Mouse (Mus musculus) liver, embryonic 11.5 days (tissue): Measurements from ENCODE around the gene Ece1. TPM values are rescaled to one million over a fixed set of nuclear protein-coding genes. Genes with fewer than 3 reads are reported as not detected.

ENCODE experiments used
- ATAC-seq: fragments of 200-750 bp; cut with Nextera tagmentation; replicated peaks from 2 replicates; pipeline ENCODE4 v1.8.0; 2017; ENCODE audit warnings: moderate number of reproducible peaks, mild to moderate bottlenecking, moderate TSS enrichment, moderate library complexity; ENCODE audit not compliant: low FRiP score
- DNase-seq: peaks from one replicate; pipeline ENCODE4 v3.0.0-alpha.2; 2017; ENCODE audit warnings: low spot score
- H3K27ac ChIP-seq: fragments of 300-500 bp; sonication (generic); 2 replicates; pipeline ENCODE4 v1.5.1; 2014; ENCODE audit warnings: mild to moderate bottlenecking, low read depth, low read length, control low read depth
- H3K27me3 ChIP-seq: fragments of 300-500 bp; sonication (generic); replicated peaks from 2 replicates; pipeline ENCODE4 v1.6.1; 2014; ENCODE audit warnings: low read length, mixed read lengths; ENCODE audit not compliant: control insufficient read depth, insufficient read depth
- H3K36me3 ChIP-seq: fragments of 300-500 bp; sonication (generic); 2 replicates; pipeline ENCODE4 v1.6.1; 2014; ENCODE audit warnings: mild to moderate bottlenecking, low read length, moderate library complexity, mixed read lengths; ENCODE audit not compliant: control insufficient read depth, insufficient read depth
- H3K4me1 ChIP-seq: fragments of 300-500 bp; sonication (generic); replicated peaks from 2 replicates; pipeline ENCODE4 v1.6.1; 2014; ENCODE audit warnings: low read length, mixed read lengths; ENCODE audit not compliant: control insufficient read depth, insufficient read depth
- H3K4me2 ChIP-seq: fragments of 300-500 bp; sonication (generic); 2 replicates; pipeline ENCODE4 v1.6.1; 2014; ENCODE audit warnings: mild to moderate bottlenecking, control low read depth, moderate library complexity
- H3K4me3 ChIP-seq: fragments of 300-500 bp; sonication (generic); 2 replicates; pipeline ENCODE4 v1.5.1; 2014; ENCODE audit warnings: low read depth, low read length, control low read depth
- H3K9ac ChIP-seq: fragments of 300-500 bp; sonication (generic); 2 replicates; pipeline ENCODE4 v1.6.1; 2014; ENCODE audit warnings: low read depth, low read length, control low read depth
- H3K9me3 ChIP-seq: fragments of 300-500 bp; sonication (generic); 2 replicates; pipeline ENCODE4 v1.6.1; 2016; ENCODE audit warnings: low read length, inconsistent platforms, mixed read lengths; ENCODE audit not compliant: control insufficient read depth
- WGBS: fragments of 180-500 bp; shearing (Covaris S2); extraction: QIAGEN DNeasy Blood & Tissue Kit; methylation state at CpG from one replicate; pipeline ENCODE4 v1.1.7; 2014; 5-methylcytosine and 5-hydroxymethylcytosine counted together
- polyA plus RNA-seq: library from polyadenylated mRNA; unstranded; fragments of >200 nt; fragmentation: Nextera tagmentation; extraction: Ambion mirVana; gene quantifications from 2 replicates; pipeline ENCODE4 v1.2.1, GENCODE M21; 2014

The Ece1 gene
- polyA plus RNA-seq, 1 experiment from 2014 or later = 51.9 TPM

DNA sequence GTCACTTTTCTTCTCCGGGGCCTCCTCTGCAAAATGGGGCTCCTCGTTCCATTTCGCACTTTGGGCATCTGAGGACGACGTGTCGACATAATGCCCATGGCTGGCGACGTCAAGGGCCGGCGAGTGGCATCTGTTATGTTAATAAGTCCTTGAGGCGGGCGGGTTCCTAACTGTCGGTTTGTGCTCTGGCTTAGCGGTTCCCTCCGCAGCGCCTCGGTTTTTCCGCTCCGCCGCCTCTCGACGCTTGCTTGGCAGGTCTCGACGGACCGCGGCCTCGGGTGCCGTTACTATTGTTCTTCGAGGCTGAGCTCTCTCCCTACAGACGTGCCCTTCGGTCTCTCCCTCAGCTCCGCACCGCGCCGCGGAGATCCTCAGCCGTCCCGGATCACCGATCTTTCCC lies 130.9 kb downstream of the Ece1 start, which contains the start of gene Eif4g3:
Eif4g3 (plus strand) TSS at position 133 of the 400 bp plus-strand sequence.
- DNase-seq (no peak), ATAC-seq (peak; percentile 58; the same call in 1 of the 2 replicates)
- H3K27ac ChIP-seq = peak within 1 kb of the TSS; percentile 88
- peaks cover 12% of the 10 kb centered on the region for H3K27me3 ChIP-seq
- H3K36me3 ChIP-seq = peaks cover 9% of the 10 kb centered on the region; the same call in 1 of the 2 replicates
- H3K4me3 ChIP-seq = peak within 1 kb of the TSS; percentile 99
- H3K9me3 ChIP-seq = no peaks in the 10 kb centered on the region
- H3K4me2 ChIP-seq = peak within 1 kb of the TSS; percentile 91
- H3K9ac ChIP-seq = peak within 1 kb of the TSS; percentile 99
- 4% methylated on average over 39 of the region's 39 CpGs for WGBS
- H3K4me1 ChIP-seq = peaks cover 19% of the 10 kb centered on the region

DNA sequence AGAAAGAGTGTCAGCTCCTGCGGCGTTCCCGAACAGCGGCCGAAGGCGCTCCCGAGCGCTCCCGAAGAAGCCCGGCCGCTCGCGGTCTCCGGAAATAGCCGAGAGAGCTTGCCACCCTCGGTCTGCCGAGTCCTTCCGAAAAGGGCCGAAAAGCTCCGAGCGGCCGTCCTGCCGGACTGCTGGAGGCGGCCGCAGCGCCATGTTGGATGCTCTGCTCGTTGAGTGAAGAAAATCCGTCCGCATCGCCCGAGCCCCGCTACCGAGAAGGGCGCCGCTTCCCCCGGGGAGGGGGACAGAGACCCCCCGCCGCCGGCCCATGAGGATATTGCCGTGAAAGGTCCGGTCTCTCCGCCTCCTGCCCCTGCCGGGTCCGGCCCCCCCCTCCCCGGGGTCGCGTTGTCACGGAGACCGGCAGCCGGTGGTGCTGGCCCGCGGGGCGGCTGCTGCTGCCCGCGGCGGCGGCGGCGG lies 131.3 kb downstream of the Ece1 start:
- WGBS = under 1% methylated on average over 47 of the region's 59 CpGs
- Histone ChIP-seq H3K27ac (peak overlapping the region; percentile 88), H3K9me3 (no peaks in the 10 kb centered on the region), H3K36me3 (peaks cover 13% of the 10 kb centered on the region), H3K9ac (peak overlapping the region; percentile 99), H3K4me3 (peak overlapping the region; percentile 99), H3K4me2 (peak overlapping the region; percentile 91), H3K4me1 (peaks cover 19% of the 10 kb centered on the region), H3K27me3 (peaks cover 12% of the 10 kb centered on the region)
- DNase-seq (peak; percentile 95), ATAC-seq (peak; percentile 93)

DNA sequence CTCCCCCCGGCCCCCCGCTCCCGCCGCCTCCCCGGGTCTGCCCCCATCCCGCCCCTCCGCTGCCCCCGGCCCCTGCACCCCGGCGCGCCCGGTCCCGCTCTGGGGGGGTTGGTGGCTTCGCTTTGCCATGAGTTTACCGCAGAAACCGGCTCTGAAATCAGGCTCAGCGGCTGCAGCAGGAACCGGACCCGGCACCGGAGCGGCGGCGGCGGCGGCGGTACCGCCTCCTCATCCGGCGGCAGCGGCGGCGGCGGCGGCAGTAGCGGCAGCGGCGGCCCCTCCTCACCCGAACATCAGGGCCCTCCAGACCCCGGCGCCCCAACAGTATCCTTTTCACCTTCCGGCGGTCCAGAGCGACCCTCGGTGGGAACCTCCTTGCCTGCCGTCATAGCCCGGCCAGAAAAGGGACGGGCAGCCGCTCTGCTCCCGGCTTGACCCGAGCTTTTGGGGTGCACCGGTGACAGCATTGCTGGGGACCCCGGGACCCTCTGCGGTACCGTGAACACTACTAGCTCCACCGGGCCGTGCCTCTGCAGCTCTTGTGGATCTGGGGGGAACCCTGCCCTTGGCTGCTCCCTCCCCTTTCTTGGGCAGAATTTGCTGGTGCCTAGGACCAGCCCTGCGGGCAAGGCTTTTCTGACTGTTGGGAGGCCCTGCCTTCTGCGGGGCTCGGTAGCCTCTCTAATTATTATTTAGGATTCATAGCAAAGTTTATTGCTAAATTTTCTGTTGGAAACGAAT lies 132.0 kb downstream of the Ece1 start:
- H3K27me3 ChIP-seq = peaks cover 9% of the 10 kb centered on the region
- H3K4me1 ChIP-seq = peaks cover 19% of the 10 kb centered on the region
- H3K27ac ChIP-seq = peak overlapping the region; percentile 88
- WGBS = under 1% methylated on average over 43 of the region's 60 CpGs
- peak overlapping the region; percentile 91 for H3K4me2 ChIP-seq
- ATAC-seq (peak; percentile 48), DNase-seq (peak; percentile 65)
- H3K36me3 ChIP-seq = peaks cover 20% of the 10 kb centered on the region
- peak overlapping the region; percentile 99 for H3K4me3 ChIP-seq
- H3K9ac ChIP-seq = peak overlapping the region; percentile 99
- no peaks in the 10 kb centered on the region for H3K9me3 ChIP-seq

DNA sequence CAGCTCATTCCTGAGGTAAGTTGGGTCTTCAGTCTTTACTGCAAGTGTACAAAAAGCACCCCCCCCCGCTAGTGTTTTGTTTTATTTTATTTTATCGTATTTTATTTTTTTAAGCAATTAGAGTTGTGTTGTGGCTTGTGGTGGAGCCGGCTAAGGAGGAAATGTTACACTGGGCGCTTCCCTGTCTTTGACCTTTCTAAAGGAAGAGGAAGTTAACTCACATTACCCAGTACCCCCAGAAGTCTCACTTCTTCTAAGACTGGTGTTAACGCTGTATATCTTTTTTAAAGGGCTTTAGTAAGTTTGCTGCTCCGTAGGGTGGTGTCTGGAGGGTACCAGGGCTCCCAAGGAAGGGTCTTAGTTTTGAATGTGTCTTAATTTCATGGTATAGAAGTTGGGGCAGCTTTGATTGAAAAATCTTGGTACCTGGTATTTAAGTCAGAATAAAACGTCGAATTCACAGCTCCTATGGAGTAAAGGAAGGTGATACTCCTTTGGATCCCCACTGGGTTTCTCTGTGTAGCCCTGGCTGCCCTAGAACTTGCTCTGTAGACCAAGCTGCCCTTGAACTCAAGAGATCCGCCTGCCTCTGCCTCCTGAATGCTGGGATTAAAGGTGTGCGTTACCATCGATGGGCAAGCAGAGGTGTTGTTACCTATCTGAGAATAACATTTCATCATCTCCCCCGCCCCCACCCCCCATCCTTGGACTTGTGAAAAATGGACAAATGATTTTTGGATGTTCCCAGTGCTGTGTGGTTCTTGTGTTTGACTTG lies 132.7 kb downstream of the Ece1 start:
- DNase-seq = no peak
- peak overlapping the region; percentile 88 for H3K27ac ChIP-seq
- H3K36me3 ChIP-seq = peaks cover 22% of the 10 kb centered on the region
- peaks cover 9% of the 10 kb centered on the region for H3K27me3 ChIP-seq
- H3K4me2 ChIP-seq = peak overlapping the region; percentile 91
- ATAC-seq = no peak
- peaks cover 19% of the 10 kb centered on the region for H3K4me1 ChIP-seq
- H3K9me3 ChIP-seq = no peaks in the 10 kb centered on the region
- H3K4me3 ChIP-seq = peak overlapping the region; percentile 99
- peak overlapping the region; percentile 99 for H3K9ac ChIP-seq
- 36% methylated on average over 12 of the region's 12 CpGs for WGBS

DNA sequence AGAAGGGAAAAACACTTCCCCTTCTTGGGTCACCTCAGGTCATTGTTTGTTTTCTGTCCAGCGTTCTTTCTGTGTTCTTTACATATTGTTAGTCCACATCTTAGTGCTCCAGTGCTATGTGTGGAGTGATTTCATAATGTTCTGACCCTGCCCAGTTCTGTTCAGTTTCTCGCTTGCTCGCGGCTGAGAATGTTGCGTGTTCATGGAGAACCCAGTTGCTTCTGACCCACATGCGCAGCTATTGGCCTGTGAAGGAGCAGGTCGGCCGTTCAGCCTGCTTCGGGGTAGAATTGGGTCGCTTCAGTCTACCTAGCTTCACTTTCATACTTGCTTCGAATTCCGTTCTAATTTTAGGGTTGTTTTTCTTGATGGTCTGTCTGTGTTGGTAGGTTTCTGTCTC lies 133.4 kb downstream of the Ece1 start:
- DNase-seq (no peak), ATAC-seq (no peak)
- Histone ChIP-seq H3K36me3 (peaks cover 22% of the 10 kb centered on the region), H3K9me3 (no peaks in the 10 kb centered on the region), H3K4me2 (peak overlapping the region; percentile 91), H3K4me3 (peak overlapping the region; percentile 99), H3K27me3 (peaks cover 9% of the 10 kb centered on the region), H3K9ac (no peak overlapping the region; the same call in 1 of the 2 replicates), H3K27ac (no peak overlapping the region), H3K4me1 (peaks cover 19% of the 10 kb centered on the region)
- WGBS = 83% methylated on average over 12 of the region's 12 CpGs

DNA sequence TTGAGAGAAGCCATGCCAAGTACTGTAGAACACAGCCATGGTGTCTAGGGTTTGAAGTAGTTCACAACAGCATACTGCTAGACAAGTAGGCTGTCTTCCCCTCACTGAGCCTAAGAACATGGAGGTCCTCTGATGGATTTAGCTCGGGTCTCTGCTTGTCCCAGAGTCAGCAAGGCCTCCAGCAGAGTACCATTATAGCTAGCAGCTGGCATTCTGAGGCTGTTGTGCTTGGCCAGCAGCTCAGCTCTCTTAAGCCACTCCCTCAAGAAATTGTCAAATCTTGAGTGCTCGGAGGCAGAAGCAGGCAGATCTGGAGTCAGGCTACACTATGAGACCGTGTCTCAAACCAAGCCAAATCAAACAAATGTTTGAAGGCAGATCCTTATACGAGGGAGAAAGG lies 136.2 kb downstream of the Ece1 start:
- Histone ChIP-seq H3K27ac (no peak overlapping the region), H3K4me3 (no peak overlapping the region), H3K9ac (no peak overlapping the region), H3K36me3 (peaks cover 29% of the 10 kb centered on the region), H3K9me3 (no peaks in the 10 kb centered on the region), H3K4me2 (no peak overlapping the region), H3K27me3 (no peaks in the 10 kb centered on the region), H3K4me1 (peaks cover 19% of the 10 kb centered on the region)
- ATAC-seq = no peak
- DNase-seq = no peak
- 86% methylated on average over 4 of the region's 4 CpGs for WGBS

DNA sequence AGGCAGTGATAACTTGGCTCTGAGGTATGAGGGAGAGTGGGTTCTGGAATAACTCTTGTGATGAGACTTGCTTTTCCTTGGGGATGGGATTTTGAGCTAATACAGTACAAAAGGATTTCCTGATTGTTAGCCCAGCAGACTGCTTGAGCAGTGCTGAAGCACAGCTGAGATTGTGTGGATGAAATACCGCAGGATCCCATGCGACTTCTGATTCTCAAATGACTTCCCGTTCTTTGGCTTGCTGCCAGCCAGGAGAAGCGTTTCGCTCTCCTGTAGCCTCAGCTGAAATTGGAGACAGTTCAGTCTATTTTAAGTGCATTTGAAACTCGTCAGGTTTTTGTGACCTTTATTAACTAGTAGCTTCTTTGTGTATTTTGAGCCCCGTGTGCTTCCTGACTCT lies 138.6 kb downstream of the Ece1 start:
- Histone ChIP-seq H3K4me3 (no peak overlapping the region), H3K27ac (no peak overlapping the region), H3K27me3 (no peaks in the 10 kb centered on the region), H3K36me3 (peaks cover 32% of the 10 kb centered on the region), H3K4me1 (peaks cover 7% of the 10 kb centered on the region), H3K4me2 (no peak overlapping the region), H3K9ac (no peak overlapping the region), H3K9me3 (no peaks in the 10 kb centered on the region)
- DNase-seq (no peak), ATAC-seq (no peak)
- WGBS = 71% methylated on average over 7 of the region's 7 CpGs

DNA sequence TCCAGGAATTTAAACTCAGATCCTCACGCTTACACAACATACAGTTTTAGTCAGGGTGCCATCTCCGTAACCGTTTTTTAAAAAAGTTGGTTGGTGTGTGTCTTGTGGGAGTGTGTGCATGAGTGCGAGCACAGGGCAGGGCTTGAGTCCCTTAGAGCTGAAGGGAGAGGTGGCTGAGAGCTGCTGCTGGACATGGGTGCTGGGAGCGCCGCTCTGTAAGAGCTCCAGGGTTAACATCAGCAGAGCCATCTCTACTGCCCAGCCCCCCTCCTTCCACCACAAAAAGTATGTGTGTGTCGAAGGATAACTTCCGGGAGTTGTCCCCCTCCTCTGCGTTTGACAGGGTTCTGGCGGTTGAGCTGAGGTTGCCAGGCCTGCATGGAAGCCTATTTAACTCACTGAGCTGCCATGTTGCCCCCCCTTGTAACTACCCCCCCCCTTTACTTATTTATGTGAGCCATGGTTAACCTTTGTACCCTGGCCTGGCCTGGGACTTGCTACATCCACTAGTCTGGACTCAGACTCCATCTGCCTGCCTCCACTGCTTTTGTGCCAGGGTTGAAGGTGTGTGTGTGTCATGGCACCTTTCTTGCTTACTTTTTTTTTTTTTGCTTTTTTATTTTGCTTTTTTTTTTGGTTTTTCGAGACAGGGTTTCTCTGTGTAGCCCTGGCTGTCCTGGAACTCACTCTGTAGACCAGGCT lies 142.0 kb downstream of the Ece1 start:
- Histone ChIP-seq H3K9me3 (no peaks in the 10 kb centered on the region), H3K27me3 (no peaks in the 10 kb centered on the region), H3K4me1 (no peaks in the 10 kb centered on the region; the same call in none of the 2 replicates), H3K4me3 (no peak overlapping the region), H3K4me2 (no peak overlapping the region), H3K36me3 (peaks cover 17% of the 10 kb centered on the region), H3K27ac (no peak overlapping the region), H3K9ac (no peak overlapping the region)
- WGBS = 87% methylated on average over 11 of the region's 11 CpGs
- no peak for ATAC-seq
- DNase-seq = no peak
